Mouse (Mus musculus) layer of hippocampus, adult 2 months (tissue): ENCODE data around the gene Gm7075. TPM values are rescaled to one million over a fixed set of nuclear protein-coding genes. Genes with fewer than 3 reads are reported as not detected.
A peak's percentile ranks its signal among the peaks of the same experiment; 100 is the strongest.

ENCODE experiments used
- DNase-seq, 2 experiments: peaks; one replicate each; pipeline ENCODE4 v3.0.0; 2022; ENCODE audit warnings: low spot score in 2 of 2
- H3K27ac ChIP-seq: fragments of 200-600 bp; 2 replicates; pipeline ENCODE4 v1.8.1; 2022
- H3K4me3 ChIP-seq: fragments of 200-600 bp; 2 replicates; pipeline ENCODE4 v1.8.1; 2022; ENCODE audit warnings: mild to moderate bottlenecking
- CTCF ChIP-seq: fragments of 200-600 bp; conservative IDR thresholded peaks from 2 replicates; pipeline ENCODE4 v1.8.1; 2022; ENCODE audit warnings: antibody characterized with exemption, mild to moderate bottlenecking, moderate library complexity
- total RNA-seq, 2 experiments: library from RNA; stranded (reverse); gene quantifications; 2 replicates each; pipeline ENCODE4 v1.2.3; 2021

Gene Gm7075
- total RNA-seq, 2 experiments from 2014 or later = not detected

DNA sequence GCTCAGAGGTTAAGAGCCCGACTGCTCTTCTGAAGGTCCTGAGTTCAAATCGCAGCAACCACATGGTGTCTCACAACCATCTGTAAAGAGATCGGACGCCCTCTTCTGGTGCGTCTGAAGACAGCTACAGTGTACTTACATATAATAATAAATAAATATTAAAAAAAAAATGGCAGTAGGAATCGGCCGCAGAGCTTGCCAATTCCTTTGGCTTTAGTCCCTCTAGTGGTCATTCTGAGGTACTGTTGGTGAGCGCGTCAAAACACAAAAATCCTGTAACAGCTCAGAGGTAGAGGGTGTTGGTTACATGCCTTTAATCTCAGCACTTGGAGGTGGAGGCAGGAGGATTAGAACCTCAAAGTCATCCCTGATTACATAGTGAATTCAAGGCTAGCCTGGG, 44.1 kb downstream of the Gm7075 start:
- TF ChIP-seq CTCF = peak; percentile 96
- Histone ChIP-seq H3K27ac (no peak overlapping the region), H3K4me3 (no peak overlapping the region)
- DNase-seq = peak; percentile 63 to 64

DNA sequence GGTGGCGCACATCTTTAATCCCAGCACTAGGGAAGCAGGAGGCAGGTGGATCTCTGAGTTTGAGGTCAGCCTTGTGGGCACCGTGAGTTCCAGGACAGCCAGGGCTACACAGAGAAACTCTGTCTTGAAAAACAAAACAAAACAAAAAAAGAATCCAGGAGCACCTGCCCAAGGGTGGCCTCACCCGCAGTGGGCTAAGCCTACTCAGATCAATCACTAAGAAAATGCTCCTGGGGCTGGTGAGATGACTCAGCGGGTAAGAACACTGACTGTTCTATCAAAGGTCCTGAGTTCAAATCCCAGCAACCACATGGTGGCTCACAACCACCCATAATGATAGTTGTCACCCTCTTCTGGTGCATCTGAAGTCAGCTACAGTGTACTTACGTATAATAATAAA, 45.3 kb downstream of the Gm7075 start:
- H3K4me3 ChIP-seq = no peak overlapping the region
- TF ChIP-seq CTCF = no peak
- no peak for DNase-seq

More for the DNA sequence above, 45.3 kb downstream of the Gm7075 start:
- no peak overlapping the region for H3K27ac ChIP-seq

Other genes with a start within 250 kb of the Gm7075 start
- 1 to 10 TPM; 1.5 to 1.6 TPM for gene Mypn, start 217.8 kb downstream of the Gm7075 start, total RNA-seq
- gene Herc4, start 178.0 kb downstream of the Gm7075 start, total RNA-seq = 10 to 100 TPM; 36.7 to 40.8 TPM
- 10 to 100 TPM; 11.7 to 15.9 TPM for gene Sirt1, start 40.1 kb downstream of the Gm7075 start, total RNA-seq
- 10 to 100 TPM; 22.5 to 25.2 TPM for gene Dnajc12, start 39.3 kb downstream of the Gm7075 start, total RNA-seq
- 1 to 10 TPM; 1.8 to 2.0 TPM for gene Ctnna3, start 8.3 kb upstream of the Gm7075 start, total RNA-seq